Mouse (Mus musculus): ENCODE data around the gene Krt2. TPM values are rescaled to one million over a fixed set of nuclear protein-coding genes. Genes with fewer than 3 reads are reported as not detected.

The Krt2 gene
- polyA plus RNA-seq, 2 experiments, result not detected

DNA sequence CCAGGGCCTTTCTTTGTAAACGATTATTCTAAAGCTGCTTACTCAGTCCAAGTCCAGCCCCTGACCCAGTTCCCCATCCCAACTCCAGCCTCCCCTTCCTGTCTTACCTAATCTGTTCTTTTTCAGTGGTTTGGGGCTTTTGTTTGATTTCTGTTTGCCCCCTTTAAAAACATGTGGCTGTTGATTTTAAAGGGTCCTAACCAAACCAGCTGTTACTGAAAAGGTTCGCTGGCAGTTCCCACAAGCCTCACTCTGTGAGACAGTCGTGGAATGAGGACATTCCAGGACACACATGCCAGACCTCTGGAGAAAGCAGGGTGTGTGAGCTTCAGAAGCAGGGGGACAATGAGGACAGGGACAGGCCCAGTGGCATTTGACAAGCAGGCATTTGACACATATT, 3.8 kb upstream of the Krt2 start:
- WGBS (ENCODE audit: insufficient replicate concordance), result 13% methylated on average over 3 of the region's 3 CpGs
- Histone ChIP-seq H3K27ac (no peak overlapping the region), H3K4me1 (replicated peaks; ENCODE audit: control insufficient read depth in 2 of 2, insufficient read depth in 2 of 2, low read length in 1 of 2) (no peaks in the 10 kb centered on the region), H3K9me3 (ENCODE audit: control insufficient read depth, low read length) (no peaks in the 10 kb centered on the region), H3K4me2 (ENCODE audit: low read depth) (no peak overlapping the region), H3K27me3 (ENCODE audit: control insufficient read depth, insufficient read depth, low read length) (no peaks in the 10 kb centered on the region), H3K4me3 (ENCODE audit: insufficient read depth in 1 of 2, low read depth in 2 of 2, low read length in 2 of 2) (no peak overlapping the region), H3K9ac (replicated peaks) (no peak overlapping the region), H3K36me3 (replicated peaks; ENCODE audit: control insufficient read depth, insufficient read depth, low read depth) (no peaks in the 10 kb centered on the region)
- TF ChIP-seq CTCF (IDR thresholded peaks at IDR 0.05; ENCODE audit: low read depth), result no peak
- TF ChIP-seq EP300 (IDR thresholded peaks at IDR 0.05; ENCODE audit: low read depth), result no peak
- no peak for ATAC-seq (ENCODE audit: insufficient read depth)
- DNase-seq (ENCODE audit: low read depth in 3 of 3, low spot score in 3 of 3), result no peak

DNA sequence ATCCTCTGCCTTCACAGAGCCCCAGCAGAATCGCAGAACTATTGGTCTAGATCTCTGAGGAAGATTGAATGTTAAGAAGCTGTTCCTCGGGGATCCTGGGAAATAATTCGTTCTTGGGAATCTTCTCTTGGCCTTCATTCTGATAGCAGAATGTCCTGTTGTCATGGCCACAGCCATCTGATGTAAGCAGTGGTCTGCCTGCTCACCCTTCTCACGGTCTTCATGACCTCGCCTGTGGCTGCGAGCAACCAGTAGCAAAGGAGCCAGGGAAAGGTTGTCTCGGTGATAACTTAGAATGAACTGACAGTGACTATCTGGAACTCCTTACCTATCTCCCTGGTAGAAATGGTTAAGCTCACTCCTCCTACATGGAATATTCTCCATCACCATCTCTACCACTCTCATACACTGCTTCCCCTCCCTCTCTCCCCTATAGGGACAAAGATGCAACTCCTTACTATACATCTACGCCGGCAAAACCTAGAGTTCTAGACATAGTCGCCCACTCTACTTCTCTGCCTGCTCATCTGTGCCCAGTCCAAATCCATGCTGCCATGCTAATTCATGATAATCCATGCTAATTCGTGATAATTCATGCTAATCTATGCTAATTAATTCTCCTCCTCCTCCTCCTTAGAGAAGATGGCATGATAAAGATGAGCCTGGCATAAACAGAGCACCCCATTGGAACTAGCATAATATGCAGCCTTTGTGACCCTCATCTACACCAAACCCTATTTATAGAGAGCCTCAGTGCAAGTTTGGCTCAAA, 14.7 kb downstream of the Krt2 start:
- no peak for ATAC-seq (ENCODE audit: insufficient read depth)
- Histone ChIP-seq H3K4me3 (ENCODE audit: insufficient read depth in 1 of 2, low read depth in 2 of 2, low read length in 2 of 2) (no peak overlapping the region), H3K27ac (no peak overlapping the region), H3K36me3 (replicated peaks; ENCODE audit: control insufficient read depth, insufficient read depth, low read depth) (no peaks in the 10 kb centered on the region), H3K9ac (replicated peaks) (no peak overlapping the region), H3K4me1 (replicated peaks; ENCODE audit: control insufficient read depth in 2 of 2, insufficient read depth in 2 of 2, low read length in 1 of 2) (no peaks in the 10 kb centered on the region), H3K9me3 (ENCODE audit: control insufficient read depth, low read length) (no peaks in the 10 kb centered on the region), H3K27me3 (ENCODE audit: control insufficient read depth, insufficient read depth, low read length) (no peaks in the 10 kb centered on the region), H3K4me2 (ENCODE audit: low read depth) (no peak overlapping the region)
- DNase-seq (ENCODE audit: low read depth in 3 of 3, low spot score in 3 of 3), result no peak
- WGBS (ENCODE audit: insufficient replicate concordance), result 56% methylated on average over 11 of the region's 11 CpGs
- TF ChIP-seq EP300 (IDR thresholded peaks at IDR 0.05; ENCODE audit: low read depth) (no peak), CTCF (IDR thresholded peaks at IDR 0.05; ENCODE audit: low read depth) (no peak)

- Histone ChIP-seq H3K4me2 (ENCODE audit: low read depth) (no peak within 1 kb of the TSS), H3K9me3 (ENCODE audit: control insufficient read depth, low read length) (no peaks in the 10 kb centered on the region), H3K36me3 (replicated peaks; ENCODE audit: control insufficient read depth, insufficient read depth, low read depth) (no peaks in the 10 kb centered on the region), H3K4me1 (replicated peaks; ENCODE audit: control insufficient read depth in 2 of 2, insufficient read depth in 2 of 2, low read length in 1 of 2) (no peaks in the 10 kb centered on the region), H3K4me3 (ENCODE audit: insufficient read depth in 1 of 2, low read depth in 2 of 2, low read length in 2 of 2) (no peak within 1 kb of the TSS), H3K9ac (replicated peaks) (no peak within 1 kb of the TSS), H3K27me3 (ENCODE audit: control insufficient read depth, insufficient read depth, low read length) (no peaks in the 10 kb centered on the region), H3K27ac (no peak within 1 kb of the TSS)
- ATAC-seq (ENCODE audit: insufficient read depth) (no peak), DNase-seq (ENCODE audit: low read depth in 3 of 3, low spot score in 3 of 3) (no peak)
- TF ChIP-seq CTCF (IDR thresholded peaks at IDR 0.05; ENCODE audit: low read depth) (no peak), EP300 (IDR thresholded peaks at IDR 0.05; ENCODE audit: low read depth) (no peak)
- 56% methylated on average over 6 of the region's 6 CpGs for WGBS (ENCODE audit: insufficient replicate concordance)
Measured at GRCm38 (mm10) chr15:101802296-101802835, 15.6 kb downstream of the Krt2 start, which contains the start of gene Krt73. Gene Krt73, minus strand, starts transcription at chr15:101802346.

DNA sequence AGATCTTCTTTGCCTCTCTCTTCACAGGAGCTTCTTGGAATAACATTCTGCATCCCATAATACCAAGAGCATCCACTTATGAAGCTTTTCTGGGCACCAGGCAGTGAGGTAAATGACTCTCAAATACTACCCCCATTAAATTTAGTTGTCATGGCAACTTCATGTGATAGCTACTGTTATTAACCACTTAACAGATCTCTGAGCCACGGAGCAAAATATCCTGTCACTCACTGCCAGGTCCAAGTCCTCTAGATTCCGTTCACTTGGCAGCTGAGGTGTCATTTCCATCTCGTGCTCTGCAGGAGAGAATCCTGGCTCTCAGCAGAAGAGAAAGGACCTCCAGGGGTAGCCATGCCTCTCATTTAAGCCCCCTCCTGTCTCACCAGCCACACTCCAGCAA, 27.1 kb downstream of the Krt2 start:
- 14% methylated on average over 3 of the region's 3 CpGs for WGBS (ENCODE audit: insufficient replicate concordance)
- no peaks in the 10 kb centered on the region for H3K27me3 ChIP-seq (ENCODE audit: control insufficient read depth, insufficient read depth, low read length)
- no peak overlapping the region for H3K9ac ChIP-seq (replicated peaks)
- DNase-seq (ENCODE audit: low read depth in 3 of 3, low spot score in 3 of 3) (no peak), ATAC-seq (ENCODE audit: insufficient read depth) (no peak)
- no peaks in the 10 kb centered on the region for H3K9me3 ChIP-seq (ENCODE audit: control insufficient read depth, low read length)
- no peaks in the 10 kb centered on the region for H3K4me1 ChIP-seq (replicated peaks; ENCODE audit: control insufficient read depth in 2 of 2, insufficient read depth in 2 of 2, low read length in 1 of 2)
- no peak for TF ChIP-seq CTCF (IDR thresholded peaks at IDR 0.05; ENCODE audit: low read depth)
- no peak for TF ChIP-seq EP300 (IDR thresholded peaks at IDR 0.05; ENCODE audit: low read depth)
- no peak overlapping the region for H3K4me2 ChIP-seq (ENCODE audit: low read depth)
- H3K4me3 ChIP-seq (ENCODE audit: insufficient read depth in 1 of 2, low read depth in 2 of 2, low read length in 2 of 2), result no peak overlapping the region
- H3K36me3 ChIP-seq (replicated peaks; ENCODE audit: control insufficient read depth, insufficient read depth, low read depth), result no peaks in the 10 kb centered on the region
- H3K27ac ChIP-seq, result no peak overlapping the region

DNA sequence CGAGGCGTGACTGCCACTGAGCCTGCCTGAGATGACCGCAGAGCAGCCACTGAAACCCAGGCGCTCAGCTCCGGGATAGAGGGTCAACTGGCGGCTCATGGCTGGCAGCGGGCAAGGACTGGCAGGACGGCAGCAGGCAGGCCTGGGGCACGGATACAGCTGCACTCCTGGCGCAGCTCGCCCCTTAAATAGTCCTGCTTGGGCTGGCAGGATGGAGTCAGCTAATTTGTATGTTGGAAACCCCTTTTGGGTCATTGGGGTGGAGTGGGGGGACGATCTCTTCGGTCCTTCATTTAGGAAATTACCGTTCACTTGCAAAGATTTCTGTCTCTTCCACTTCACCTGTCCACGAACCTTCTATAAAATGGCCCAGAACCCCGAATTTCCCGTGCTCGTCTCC, 31.6 kb downstream of the Krt2 start, which contains the start of gene Krt72:
Gene Krt72 (minus strand): TSS at position 101 of the 400 bp plus-strand sequence.
- ATAC-seq (ENCODE audit: insufficient read depth) (no peak), DNase-seq (ENCODE audit: low read depth in 3 of 3, low spot score in 3 of 3) (no peak)
- Histone ChIP-seq H3K4me3 (ENCODE audit: insufficient read depth in 1 of 2, low read depth in 2 of 2, low read length in 2 of 2) (no peak within 1 kb of the TSS), H3K9ac (replicated peaks) (no peak within 1 kb of the TSS), H3K27me3 (ENCODE audit: control insufficient read depth, insufficient read depth, low read length) (no peaks in the 10 kb centered on the region), H3K4me2 (ENCODE audit: low read depth) (no peak within 1 kb of the TSS), H3K36me3 (replicated peaks; ENCODE audit: control insufficient read depth, insufficient read depth, low read depth) (no peaks in the 10 kb centered on the region), H3K4me1 (replicated peaks; ENCODE audit: control insufficient read depth in 2 of 2, insufficient read depth in 2 of 2, low read length in 1 of 2) (no peaks in the 10 kb centered on the region; a peak in 1 of 4 replicates), H3K27ac (no peak within 1 kb of the TSS), H3K9me3 (ENCODE audit: control insufficient read depth, low read length) (no peaks in the 10 kb centered on the region)
- WGBS (ENCODE audit: insufficient replicate concordance), result 71% methylated on average over 18 of the region's 18 CpGs
- no peak for TF ChIP-seq CTCF (IDR thresholded peaks at IDR 0.05; ENCODE audit: low read depth)

Data from liver, embryonic 14.5 days (tissue).